Mouse (Mus musculus): ENCODE results near the gene Hdac9.

DNA sequence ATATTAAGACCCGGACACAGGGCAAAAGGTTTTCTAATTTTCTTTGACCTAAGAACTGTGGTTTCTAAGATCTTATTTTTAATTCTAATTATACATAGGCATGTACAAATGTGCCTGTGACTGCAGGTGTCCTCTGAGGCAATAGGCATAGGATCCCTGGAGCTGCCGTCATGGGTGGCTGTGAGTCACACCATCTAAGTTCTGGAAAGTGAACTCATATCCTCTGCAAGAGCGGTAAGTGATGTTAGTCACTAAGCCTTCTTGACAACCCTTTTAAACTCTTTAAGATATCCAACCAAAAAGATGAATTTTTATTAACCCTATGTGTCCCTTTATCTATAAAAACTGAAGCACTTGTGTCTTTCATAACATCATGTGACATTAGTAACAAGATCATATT is 304.4 kb downstream of the Hdac9 start:
- TF ChIP-seq KAT2A (conservative IDR thresholded peaks at IDR 0.05; ENCODE audit: low read depth, low read length) (no peak), POLR2A (IDR thresholded peaks at IDR 0.05; ENCODE audit: control insufficient read depth in 1 of 2, insufficient read depth in 1 of 2, low read depth in 1 of 2, low read length in 2 of 2, poor library complexity in 1 of 2) (no peak), CTCF (IDR thresholded peaks at IDR 0.05 in 2 of 3, conservative IDR thresholded peaks at IDR 0.05 in 1 of 3; ENCODE audit: control insufficient read depth in 1 of 3, insufficient read depth in 1 of 3, low read depth in 2 of 3, low read length in 3 of 3, poor library complexity in 1 of 3, severe bottlenecking in 1 of 3) (no peak), ZC3H11A (IDR thresholded peaks at IDR 0.05; ENCODE audit: low read depth, low read length) (no peak), HCFC1 (IDR thresholded peaks at IDR 0.05; ENCODE audit: low read depth, low read length) (no peak), NRF1 (IDR thresholded peaks at IDR 0.05; ENCODE audit: insufficient read depth, low read depth, low read length, poor library complexity, severe bottlenecking) (no peak), TAL1 (IDR thresholded peaks at IDR 0.05; ENCODE audit: low read length) (no peak), ZKSCAN1 (IDR thresholded peaks at IDR 0.05; ENCODE audit: low read depth, low read length) (no peak), MXI1 (IDR thresholded peaks at IDR 0.05; ENCODE audit: low read depth, low read length) (no peak), JUND (IDR thresholded peaks at IDR 0.05; ENCODE audit: low read depth, low read length) (no peak)
